Mouse (Mus musculus) heart, adult 2 months (tissue): ENCODE data around the gene Edn2. TPM values are rescaled to one million over a fixed set of nuclear protein-coding genes. Genes with fewer than 3 reads are reported as not detected.

Source experiments
- DNase-seq, 2 experiments: peaks; one replicate each; pipeline ENCODE4 v3.0.0; 2021
- H3K27ac ChIP-seq: fragments of 200-600 bp; 2 replicates; pipeline ENCODE4 v1.8.1; 2022
- H3K27me3 ChIP-seq: fragments of 200-500 bp; 2 replicates; pipeline ENCODE4 v1.6.1; 2012; ENCODE audit warnings: mild to moderate bottlenecking, low read length, inconsistent platforms, mixed read lengths; ENCODE audit not compliant: control insufficient read depth, insufficient read depth
- H3K36me3 ChIP-seq: fragments of 200-500 bp; 2 replicates; pipeline ENCODE4 v1.6.1; 2012; ENCODE audit warnings: low read length, inconsistent platforms; ENCODE audit not compliant: control insufficient read depth, insufficient read depth
- H3K4me1 ChIP-seq: fragments of 200-500 bp; 2 replicates; pipeline ENCODE4 v1.6.1; 2011; ENCODE audit warnings: low read length; ENCODE audit not compliant: control insufficient read depth, insufficient read depth
- H3K4me3 ChIP-seq: fragments of 200-600 bp; 2 replicates; pipeline ENCODE4 v1.8.1; 2022
- H3K79me2 ChIP-seq: fragments of 200-500 bp; replicated peaks from 2 replicates; pipeline ENCODE4 v1.6.1; 2012; ENCODE audit warnings: mild to moderate bottlenecking, inconsistent platforms, low read length, moderate library complexity, mixed read lengths; ENCODE audit not compliant: control insufficient read depth, insufficient read depth
- H3K9ac ChIP-seq: fragments of 200-500 bp; 2 replicates; pipeline ENCODE4 v1.6.1; 2012; ENCODE audit warnings: low read depth, mild to moderate bottlenecking, control low read depth, inconsistent platforms, low read length, mixed read lengths
- CTCF ChIP-seq: fragments of 200-600 bp; IDR thresholded peaks from 2 replicates; pipeline ENCODE4 v1.8.1; 2022; ENCODE audit warnings: antibody characterized with exemption, mild to moderate bottlenecking, moderate library complexity
- EP300 ChIP-seq: fragments of 200-500 bp; IDR thresholded peaks from 2 replicates; pipeline ENCODE4 v1.6.1; 2011; ENCODE audit warnings: low read depth, low read length, control low read depth; ENCODE audit not compliant: insufficient read depth
- POLR2A ChIP-seq: fragments of 200-500 bp; IDR thresholded peaks from 2 replicates; pipeline ENCODE4 v1.6.1; 2011; ENCODE audit warnings: mild to moderate bottlenecking, low read depth, low read length, control low read depth; ENCODE audit not compliant: insufficient read depth
- WGBS: fragments of 180-500 bp; shearing (Covaris S2); methylation state at CpG from one replicate; pipeline ENCODE4 v1.1.7; 2018; 5-methylcytosine and 5-hydroxymethylcytosine counted together
- intact Hi-C: fragments of 180-260 bp; cut with DNase I; formaldehyde crosslinking; loops from one replicate; pipeline ENCODE4 v1.15.1; 2025
- polyA plus RNA-seq: library from polyadenylated mRNA; depleted of rRNA; stranded (reverse); fragments of >200 nt; gene quantifications from 2 replicates; pipeline ENCODE4 v1.2.3, GENCODE M21; 2012; rRNA removed
- total RNA-seq, 2 experiments: library from RNA; stranded (reverse); gene quantifications; 2 replicates each; pipeline ENCODE4 v1.2.3; 2021

Gene Edn2
- total and polyA plus RNA-seq, 3 experiments = 0.55 TPM; not detected in 2

DNA sequence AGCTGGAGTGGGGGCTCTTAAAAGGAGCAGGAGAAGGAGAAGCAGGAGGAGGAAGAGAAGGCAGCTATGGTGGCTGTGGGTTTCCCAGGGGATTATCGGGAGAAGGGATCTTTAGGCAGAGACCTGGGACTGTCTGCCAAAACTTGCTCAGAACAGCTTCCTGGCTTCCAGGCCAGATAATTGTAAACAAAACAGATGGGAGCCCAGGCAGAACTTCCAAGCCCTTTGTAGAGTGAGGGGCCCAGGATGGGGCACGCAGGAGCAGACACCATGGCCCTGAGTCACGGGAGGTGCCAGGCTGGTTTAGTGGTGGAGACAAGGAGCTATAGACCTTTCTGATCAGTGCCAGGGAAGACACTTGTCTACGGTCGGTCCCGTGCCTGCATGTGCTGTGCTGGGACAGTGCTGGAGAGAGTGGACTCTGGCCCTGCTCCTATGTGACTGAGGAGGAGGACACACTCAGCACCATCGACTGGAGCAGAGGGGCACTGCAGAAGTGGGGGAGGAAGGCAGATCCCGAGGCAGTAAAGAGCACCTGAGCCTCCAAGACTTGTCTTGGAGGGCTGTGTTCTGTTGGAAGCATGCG lies 43.4 kb downstream of the Edn2 start:
- 47% methylated on average over 9 of the region's 9 CpGs for WGBS
- intact Hi-C loops = no loop called here
- H3K27ac ChIP-seq = no peak overlapping the region

DNA sequence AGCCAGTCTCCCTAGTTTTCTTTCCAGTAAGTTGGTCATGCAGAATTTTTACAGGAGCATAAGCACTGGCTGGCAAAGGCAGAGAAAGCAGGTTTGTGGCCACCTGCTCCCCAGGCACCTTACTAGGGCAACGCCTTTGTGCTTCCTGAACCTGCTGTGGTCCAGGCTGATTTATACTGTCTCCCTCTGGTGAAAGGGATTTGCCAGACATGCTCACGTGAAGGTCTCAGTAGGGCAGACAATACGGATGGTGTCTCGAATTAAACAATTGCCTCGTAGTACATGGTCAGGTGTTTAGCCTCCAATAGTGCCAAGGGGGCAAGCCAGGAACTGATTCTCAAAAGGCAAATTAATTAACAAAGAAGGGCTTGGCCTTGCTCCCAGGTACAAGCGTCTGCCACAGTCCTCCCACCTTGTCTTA lies 45.5 kb downstream of the Edn2 start:
- WGBS = 84% methylated on average over 6 of the region's 6 CpGs
- no peak for DNase-seq
- no peaks in the 10 kb centered on the region for H3K36me3 ChIP-seq
- intact Hi-C loops = no loop called here
- no peaks in the 10 kb centered on the region for H3K27me3 ChIP-seq
- TF ChIP-seq POLR2A = no peak
- no peak for TF ChIP-seq CTCF
- TF ChIP-seq EP300 = no peak
- no peak overlapping the region for H3K9ac ChIP-seq
- no peaks in the 10 kb centered on the region for H3K4me1 ChIP-seq
- H3K4me3 ChIP-seq = no peak overlapping the region
- H3K27ac ChIP-seq = no peak overlapping the region
- no peaks in the 10 kb centered on the region for H3K79me2 ChIP-seq

More for the DNA sequence above, 43.4 kb downstream of the Edn2 start:
- no peaks in the 10 kb centered on the region for H3K4me1 ChIP-seq
- no peaks in the 10 kb centered on the region for H3K79me2 ChIP-seq
- H3K27me3 ChIP-seq = no peaks in the 10 kb centered on the region
- TF ChIP-seq CTCF = no peak
- no peak for TF ChIP-seq EP300
- TF ChIP-seq POLR2A = no peak
- H3K9ac ChIP-seq = no peak overlapping the region
- DNase-seq = no peak
- H3K4me3 ChIP-seq = no peak overlapping the region
- H3K36me3 ChIP-seq = no peaks in the 10 kb centered on the region

DNA sequence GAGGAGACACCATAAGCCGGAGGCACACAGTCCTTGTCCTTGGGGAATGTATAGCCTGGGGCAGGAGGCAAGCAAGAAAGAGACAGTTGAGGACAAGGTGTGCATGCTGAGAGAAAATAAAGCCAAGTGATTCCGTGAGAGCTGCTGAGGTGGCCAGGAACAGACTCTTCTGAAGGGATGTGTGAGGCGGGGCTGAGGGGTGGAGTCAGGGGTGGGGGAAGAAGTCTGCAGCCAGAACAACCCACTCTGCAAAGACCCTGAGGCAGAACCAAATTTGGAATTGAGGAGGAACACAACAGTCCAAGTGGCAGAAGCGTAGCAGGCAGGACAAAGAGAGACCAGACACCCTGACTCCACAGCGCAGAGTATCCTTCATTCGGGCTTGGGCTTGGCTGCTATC lies 51.1 kb downstream of the Edn2 start:
- Histone ChIP-seq H3K9ac (no peak overlapping the region), H3K27ac (no peak overlapping the region), H3K36me3 (no peaks in the 10 kb centered on the region), H3K27me3 (no peaks in the 10 kb centered on the region), H3K4me3 (no peak overlapping the region), H3K79me2 (no peaks in the 10 kb centered on the region), H3K4me1 (no peaks in the 10 kb centered on the region)
- no peak for DNase-seq
- 69% methylated on average over 6 of the region's 6 CpGs for WGBS
- TF ChIP-seq CTCF = no peak
- no peak for TF ChIP-seq EP300
- TF ChIP-seq POLR2A = no peak
- intact Hi-C loops = no loop called here

DNA sequence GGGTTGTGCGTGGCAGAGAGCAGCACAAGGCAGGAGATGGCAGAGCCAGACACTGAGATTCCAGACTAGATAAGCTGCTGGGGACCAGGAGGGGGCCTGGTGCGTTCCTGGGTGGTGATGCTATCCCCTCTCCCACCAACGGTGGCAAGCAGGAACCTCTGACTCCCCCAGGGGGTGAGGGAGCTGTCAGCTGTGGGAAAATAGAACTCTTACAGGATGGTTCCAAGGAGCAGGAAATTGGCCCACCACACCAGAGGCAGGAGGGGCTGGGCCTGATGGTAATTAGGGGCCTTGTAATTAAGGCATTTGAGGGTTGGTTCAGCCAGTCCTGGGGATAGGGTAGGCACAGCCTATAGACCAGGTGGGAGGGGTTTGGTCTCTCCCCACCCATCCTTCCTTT lies 51.8 kb downstream of the Edn2 start:
- no peak overlapping the region for H3K27ac ChIP-seq
- 48% methylated on average over 3 of the region's 3 CpGs for WGBS
- no peaks in the 10 kb centered on the region for H3K27me3 ChIP-seq
- intact Hi-C loops = no loop called here
- no peak overlapping the region for H3K4me3 ChIP-seq
- no peak overlapping the region for H3K9ac ChIP-seq
- TF ChIP-seq POLR2A (no peak), EP300 (no peak), CTCF (no peak)
- H3K4me1 ChIP-seq = no peaks in the 10 kb centered on the region
- H3K79me2 ChIP-seq = no peaks in the 10 kb centered on the region
- DNase-seq = no peak
- H3K36me3 ChIP-seq = no peaks in the 10 kb centered on the region

DNA sequence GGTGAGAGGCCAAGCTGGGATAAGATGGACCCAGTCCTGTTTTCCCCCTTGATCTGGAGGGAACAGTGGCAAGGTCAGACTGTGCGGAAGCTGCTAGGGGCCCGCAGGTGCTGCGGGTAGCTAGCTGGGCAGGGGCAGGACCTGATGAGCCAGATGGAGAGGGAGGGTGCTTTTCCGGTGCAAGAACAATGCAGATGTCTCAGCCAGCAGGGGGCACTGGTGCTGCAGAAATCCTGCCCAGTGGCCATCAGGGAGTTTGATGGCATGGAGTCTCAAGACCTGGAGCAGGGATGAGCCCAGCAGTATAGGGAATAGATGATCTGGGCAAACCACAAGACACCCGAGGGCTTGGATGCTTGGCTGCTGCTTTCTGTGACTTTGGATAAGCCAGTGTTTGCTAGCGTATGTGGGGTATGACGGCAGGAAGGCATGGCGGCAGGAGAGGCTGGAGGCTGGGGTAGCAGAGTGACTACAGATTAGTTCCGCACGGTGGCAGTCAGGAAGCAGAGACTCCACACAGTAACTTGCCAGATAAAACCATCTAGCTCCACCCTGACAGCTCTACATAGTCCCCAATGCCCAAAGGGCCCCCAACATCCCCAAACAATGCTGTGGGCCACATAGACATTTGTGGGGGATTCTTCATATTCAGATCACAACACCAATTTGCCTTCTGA lies 55.0 kb downstream of the Edn2 start:
- no peaks in the 10 kb centered on the region for H3K36me3 ChIP-seq
- H3K4me3 ChIP-seq = no peak overlapping the region
- TF ChIP-seq CTCF (peak; percentile 75), POLR2A (no peak), EP300 (no peak)
- no peaks in the 10 kb centered on the region for H3K79me2 ChIP-seq
- no peak overlapping the region for H3K27ac ChIP-seq
- peak; percentile 32 to 66 for DNase-seq
- intact Hi-C loops = loop anchor here (2.0 kb wide), 1 partner anchor 165 kb away; no protein-coding TSS in a partner anchor
- WGBS = 35% methylated on average over 10 of the region's 10 CpGs
- no peak overlapping the region for H3K9ac ChIP-seq
- H3K4me1 ChIP-seq = no peaks in the 10 kb centered on the region
- H3K27me3 ChIP-seq = no peaks in the 10 kb centered on the region

DNA sequence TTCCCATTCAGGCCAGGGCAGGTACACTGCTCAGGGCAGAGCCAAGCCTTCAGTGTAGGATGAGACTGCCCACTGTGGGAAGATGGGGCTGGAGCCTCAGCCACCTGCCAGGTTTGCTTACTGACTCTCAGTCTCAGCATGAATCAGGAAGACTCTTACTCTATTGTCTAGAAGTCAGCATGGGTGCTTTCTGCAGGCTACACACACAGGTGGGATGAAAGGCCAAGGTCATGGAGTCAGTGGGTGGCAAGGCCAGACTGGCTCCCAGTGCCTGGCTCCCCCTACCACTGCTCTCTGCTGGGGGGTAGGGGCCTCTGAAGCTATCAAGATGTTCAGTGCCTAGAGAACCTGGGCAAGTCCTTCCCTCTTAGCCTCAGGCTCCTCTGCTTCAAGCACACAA lies 55.9 kb downstream of the Edn2 start:
- no peaks in the 10 kb centered on the region for H3K4me1 ChIP-seq
- intact Hi-C loops = loop anchor here (2.0 kb wide), 1 partner anchor 164 kb away; no protein-coding TSS in a partner anchor
- no peak overlapping the region for H3K4me3 ChIP-seq
- no peak for DNase-seq
- H3K27ac ChIP-seq = no peak overlapping the region
- H3K9ac ChIP-seq = no peak overlapping the region
- TF ChIP-seq EP300 (no peak), POLR2A (no peak), CTCF (no peak)
- H3K79me2 ChIP-seq = no peaks in the 10 kb centered on the region
- no peaks in the 10 kb centered on the region for H3K36me3 ChIP-seq
- H3K27me3 ChIP-seq = no peaks in the 10 kb centered on the region

Other genes starting within 250 kb of the Edn2 start
- not detected for gene AL607142.1, start 96.2 kb upstream of the Edn2 start, total RNA-seq
- gene AL607142.1, start 96.2 kb upstream of the Edn2 start, polyA plus RNA-seq = not detected in 2 replicates
- gene Foxo6, start 126.1 kb downstream of the Edn2 start, total RNA-seq = 1 to 10 TPM; 3.3 to 5.4 TPM
- gene Foxo6, start 126.1 kb downstream of the Edn2 start, polyA plus RNA-seq = 5.5 TPM in 2 replicates
- 10 to 100 TPM; 53.1 to 67.9 TPM for gene Scmh1, start 244.1 kb downstream of the Edn2 start, total RNA-seq
- 48.1 and 63.6 TPM in 2 replicates for gene Scmh1, start 244.1 kb downstream of the Edn2 start, polyA plus RNA-seq